Mouse (Mus musculus) Patski (cell line): ENCODE results near the gene Gm10663. TPM values are rescaled to one million over a fixed set of nuclear protein-coding genes. Genes with fewer than 3 reads are reported as not detected.

Source experiments
- ATAC-seq: fragments of 100-300 bp; one replicate; pipeline ENCODE4 v1.8.0; 2021
- CTCF ChIA-PET: fragments of 350-600 bp; sonication (Branson Sonifier 250); formaldehyde crosslinking; loops from one replicate; lab custom pipeline; 2022; ENCODE audit warnings: inconsistent platforms; lab: Charles Lee
- POLR2A ChIA-PET: fragments of 350-600 bp; sonication (Branson Sonifier 250); formaldehyde crosslinking; loops from one replicate; lab custom pipeline; 2022; ENCODE audit warnings: antibody characterized with exemption, inconsistent platforms; lab: Charles Lee
- DNase-seq: peaks from one replicate; pipeline ENCODE4 v3.0.0-alpha.2; 2011; ENCODE audit warnings: low read depth, low spot score
- H3K27me3 ChIP-seq: fragments of 371-371 bp; one replicate; pipeline ENCODE4 v1.5.1; 2021
- CTCF ChIP-seq: fragments of 100-300 bp; IDR thresholded peaks from one replicate; pipeline ENCODE4 v1.5.1; 2021
- in situ Hi-C: fragments of 300-500 bp; cut with MboI; formaldehyde crosslinking; loops from 3 replicates; pipeline ENCODE4 v1.11.1; 2018; ENCODE audit warnings: low pct_unique_long_range_greater_than_20kb, mixed read lengths
- polyA plus RNA-seq: library from polyadenylated mRNA; unstranded; gene quantifications from one replicate; pipeline ENCODE4 v1.2.3, GENCODE M21; 2021

The Gm10663 gene
- polyA plus RNA-seq: not detected

DNA sequence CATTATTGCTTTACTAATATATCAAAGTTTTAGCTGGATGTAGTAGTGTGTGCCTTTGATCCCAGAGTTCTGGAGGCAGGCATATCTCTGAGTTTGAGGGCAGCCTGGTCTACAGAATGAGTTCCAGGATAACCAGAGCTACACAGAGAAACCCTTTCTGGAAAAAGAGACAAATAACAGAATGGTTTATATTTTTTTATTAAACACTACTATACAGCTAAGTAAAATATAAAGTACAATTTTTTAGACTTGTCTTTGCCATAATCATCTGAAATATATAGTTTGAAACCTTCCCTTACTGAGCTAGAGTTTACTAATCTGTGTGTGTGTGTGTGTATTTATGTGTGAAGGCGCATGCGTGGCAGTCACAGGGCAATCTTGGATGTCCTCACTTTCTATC is at the start of gene Gm10663:
TSS of gene Gm10663 (plus strand) at position 301 of the 400 bp plus-strand sequence.
- POLR2A ChIA-PET: no interaction called here
- H3K27me3 ChIP-seq: no peaks in the 10 kb centered on the region
- CTCF ChIA-PET: interaction anchor here (1.3 kb wide), 1 partner anchor 10 kb away, joined by 3 read pairs; no protein-coding TSS in a partner anchor
- in situ Hi-C loops: no loop called here
- TF ChIP-seq CTCF: no peak
- no peak for DNase-seq
- no peak for ATAC-seq

GRCm38 (mm10) chr8:65028959-65029686 is 45.7 kb upstream of the Gm10663 start:
- no peaks in the 10 kb centered on the region for H3K27me3 ChIP-seq
- in situ Hi-C loops: loop anchor here (5.0 kb wide), 1 partner anchor 78 kb away; no protein-coding TSS in a partner anchor
- ATAC-seq (peak; percentile 75), DNase-seq (peak; percentile 78)
- ChIA-PET CTCF (interaction anchor here (1.2 to 1.4 kb wide), 2 partner anchors 49 to 73 kb away, joined by 3 read pairs; no protein-coding TSS in a partner anchor), POLR2A (interaction anchor here (1.2 kb wide), 1 partner anchor 80 kb away, joined by 3 read pairs; no protein-coding TSS in a partner anchor)
- peak; percentile 70 for TF ChIP-seq CTCF

GRCm38 (mm10) chr8:65029776-65030175 is 45.1 kb upstream of the Gm10663 start:
- TF ChIP-seq CTCF: no peak
- in situ Hi-C loops: loop anchor here (5.0 kb wide), 1 partner anchor 78 kb away; no protein-coding TSS in a partner anchor
- ChIA-PET POLR2A (no interaction called here), CTCF (interaction anchor here (1.2 to 1.4 kb wide), 2 partner anchors 48 to 72 kb away, joined by 3 read pairs; no protein-coding TSS in a partner anchor)
- peak; percentile 55 for DNase-seq
- ATAC-seq: peak; percentile 90
- H3K27me3 ChIP-seq: no peaks in the 10 kb centered on the region

- in situ Hi-C loops: no loop called here
Measured at GRCm38 (mm10) chr8:65030735-65031485, 43.9 kb upstream of the Gm10663 start.

GRCm38 (mm10) chr8:65032107-65032506 is 42.7 kb upstream of the Gm10663 start:
- no peak for DNase-seq
- ATAC-seq: no peak
- in situ Hi-C loops: no loop called here
- CTCF ChIA-PET: no interaction called here
- H3K27me3 ChIP-seq: no peaks in the 10 kb centered on the region
- POLR2A ChIA-PET: no interaction called here
- no peak for TF ChIP-seq CTCF

More at GRCm38 (mm10) chr8:65030735-65031485, 43.9 kb upstream of the Gm10663 start:
- ChIA-PET CTCF (no interaction called here), POLR2A (no interaction called here)
- H3K27me3 ChIP-seq: no peaks in the 10 kb centered on the region
- no peak for DNase-seq
- TF ChIP-seq CTCF: no peak
- ATAC-seq: no peak

GRCm38 (mm10) chr8:65033056-65033455 is 41.8 kb upstream of the Gm10663 start:
- in situ Hi-C loops: no loop called here
- DNase-seq (no peak), ATAC-seq (no peak)
- H3K27me3 ChIP-seq: no peaks in the 10 kb centered on the region
- TF ChIP-seq CTCF: no peak
- CTCF ChIA-PET: no interaction called here
- POLR2A ChIA-PET: no interaction called here

DNA sequence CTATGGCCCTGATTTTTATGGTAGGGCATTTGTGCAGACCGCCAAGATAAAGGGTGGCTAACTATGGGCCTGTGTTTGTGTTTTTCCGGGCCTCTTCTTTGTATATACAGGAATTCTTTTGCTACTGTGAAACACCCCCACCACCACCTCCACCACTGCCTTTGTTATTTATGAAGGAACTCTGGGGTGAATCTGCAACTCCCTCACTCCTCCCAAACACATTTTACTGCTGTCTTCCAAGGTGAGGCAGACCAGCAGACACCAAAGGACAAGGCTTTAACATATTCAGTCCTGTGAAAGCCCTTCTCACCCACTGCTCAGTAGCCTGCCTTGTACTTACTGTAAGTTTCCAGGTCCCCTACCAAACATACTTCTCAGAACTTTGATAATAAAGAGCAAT is 40.7 kb upstream of the Gm10663 start:
- DNase-seq: no peak
- H3K27me3 ChIP-seq: no peaks in the 10 kb centered on the region
- POLR2A ChIA-PET: no interaction called here
- in situ Hi-C loops: no loop called here
- CTCF ChIA-PET: interaction anchor here (1.6 kb wide), 1 partner anchor 49 kb away, joined by 3 read pairs; no protein-coding TSS in a partner anchor
- no peak for ATAC-seq
- TF ChIP-seq CTCF: no peak

DNA sequence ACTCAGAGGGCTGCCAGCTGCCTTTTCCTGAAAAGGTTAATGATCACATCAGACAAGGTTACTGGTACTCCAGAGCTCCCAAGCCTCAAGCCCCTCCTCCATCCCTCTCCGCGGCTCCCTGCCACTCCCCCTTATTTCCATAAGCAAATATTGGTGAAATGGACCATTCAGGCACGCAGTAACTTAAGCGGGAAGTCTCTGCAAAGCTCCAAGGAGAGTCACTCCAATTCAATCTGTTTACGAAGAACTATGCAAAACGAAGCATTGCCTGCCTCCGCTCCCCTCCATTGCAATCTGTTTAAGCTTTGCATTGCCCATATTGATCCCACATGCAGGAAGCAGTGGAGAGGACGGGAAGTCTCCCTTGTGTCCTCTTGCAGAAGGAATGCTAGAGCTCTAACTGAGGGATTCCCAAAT is 37.7 kb upstream of the Gm10663 start, which contains the start of gene Apela:
TSS of gene Apela (minus strand) at position 220 of the 417 bp plus-strand sequence.
- POLR2A ChIA-PET: no interaction called here
- CTCF ChIA-PET: interaction anchor here (0.9 kb wide), 1 partner anchor 310 kb away, joined by 3 read pairs; no protein-coding TSS in a partner anchor
- no peaks in the 10 kb centered on the region for H3K27me3 ChIP-seq
- no peak for TF ChIP-seq CTCF
- ATAC-seq (peak; percentile 67), DNase-seq (no peak)
- in situ Hi-C loops: no loop called here

- no peaks in the 10 kb centered on the region for H3K27me3 ChIP-seq
- in situ Hi-C loops: no loop called here
- ATAC-seq (no peak), DNase-seq (no peak)
- no peak for TF ChIP-seq CTCF
- ChIA-PET POLR2A (no interaction called here), CTCF (interaction anchor here (1.1 kb wide), 1 partner anchor 24 kb away, joined by 3 read pairs; no protein-coding TSS in a partner anchor)
Measured at GRCm38 (mm10) chr8:65046565-65046964, 28.3 kb upstream of the Gm10663 start.

- DNase-seq (no peak), ATAC-seq (no peak)
- in situ Hi-C loops: no loop called here
- TF ChIP-seq CTCF: no peak
- ChIA-PET POLR2A (no interaction called here), CTCF (no interaction called here)
- no peaks in the 10 kb centered on the region for H3K27me3 ChIP-seq
Measured at GRCm38 (mm10) chr8:65047193-65047592, 27.6 kb upstream of the Gm10663 start.
